Mouse (Mus musculus) thymus, postnatal 0 days (tissue): ENCODE measurements around the gene Btnl4. TPM values are rescaled to one million over a fixed set of nuclear protein-coding genes. Genes with fewer than 3 reads are reported as not detected.

Experiments
- DNase-seq: peaks from one replicate; pipeline ENCODE4 v3.0.0-alpha.2; 2015; ENCODE audit warnings: low spot score
- polyA plus RNA-seq: library from polyadenylated mRNA; unstranded; fragments of >200 nt; fragmentation: Nextera tagmentation; extraction: Ambion mirVana; gene quantifications from 2 replicates; pipeline ENCODE4 v1.2.1, GENCODE M21; 2015

The Btnl4 gene
- polyA plus RNA-seq, 1 experiment from 2014 or later: 0.09 TPM

DNA sequence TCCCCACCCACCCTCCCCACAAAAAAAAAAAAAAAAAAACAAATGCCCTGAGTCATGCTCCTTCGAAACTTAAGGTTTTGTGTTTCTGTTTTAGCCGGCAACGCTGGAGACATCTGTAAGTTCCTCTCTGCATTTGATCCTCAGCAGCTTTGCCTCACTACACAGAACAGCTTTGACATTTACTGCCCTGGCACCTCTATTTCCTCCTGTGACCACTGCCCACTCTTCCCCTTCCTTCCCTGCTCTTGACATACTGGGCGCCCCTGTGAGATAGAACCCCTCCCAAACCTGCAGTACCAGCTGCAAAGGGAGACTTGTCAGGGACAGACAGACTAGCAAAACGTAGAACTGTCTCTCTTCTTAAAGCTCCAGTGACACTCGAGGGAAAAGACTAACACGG lies 39.5 kb downstream of the Btnl4 start:
- no peak for DNase-seq

DNA sequence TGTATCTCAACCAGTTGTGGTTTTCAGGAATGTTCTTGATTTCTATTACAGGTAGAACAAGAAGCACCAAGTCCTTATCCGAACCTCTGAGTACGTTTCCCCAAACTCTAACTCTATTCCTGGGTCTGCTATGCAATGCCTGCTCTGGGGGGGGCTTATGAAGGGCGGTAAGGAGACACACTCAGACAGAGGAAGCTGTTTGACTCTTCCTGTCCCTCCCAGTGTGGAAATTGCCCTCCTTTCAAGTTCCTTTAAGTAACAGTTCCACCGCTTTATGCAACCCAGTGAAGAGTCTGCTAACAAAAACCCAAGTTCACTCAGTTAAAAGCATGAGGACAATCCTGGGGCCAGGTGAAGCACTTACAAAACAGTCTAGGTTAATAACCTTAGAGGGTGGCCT lies 40.0 kb downstream of the Btnl4 start:
- DNase-seq: no peak

DNA sequence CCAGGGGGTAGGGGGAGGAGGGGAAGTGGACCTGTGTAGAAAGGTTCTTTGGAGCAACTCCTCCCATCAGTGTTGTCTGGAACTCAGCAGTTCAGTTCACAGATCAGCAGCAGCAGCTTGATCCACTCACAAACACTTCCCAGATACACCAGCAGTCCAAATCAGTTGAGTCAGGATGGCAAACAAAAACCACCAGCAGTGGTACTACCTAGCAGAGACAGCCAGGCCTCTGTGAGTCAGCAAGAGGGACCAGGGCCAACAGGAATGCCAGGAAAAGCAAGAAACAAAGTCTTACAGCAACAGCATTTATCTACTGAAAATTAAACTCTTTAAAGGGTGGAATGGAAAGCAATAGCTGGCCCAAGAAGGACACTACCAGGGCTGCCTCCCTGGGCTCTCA lies 49.5 kb downstream of the Btnl4 start:
- DNase-seq: no peak

DNA sequence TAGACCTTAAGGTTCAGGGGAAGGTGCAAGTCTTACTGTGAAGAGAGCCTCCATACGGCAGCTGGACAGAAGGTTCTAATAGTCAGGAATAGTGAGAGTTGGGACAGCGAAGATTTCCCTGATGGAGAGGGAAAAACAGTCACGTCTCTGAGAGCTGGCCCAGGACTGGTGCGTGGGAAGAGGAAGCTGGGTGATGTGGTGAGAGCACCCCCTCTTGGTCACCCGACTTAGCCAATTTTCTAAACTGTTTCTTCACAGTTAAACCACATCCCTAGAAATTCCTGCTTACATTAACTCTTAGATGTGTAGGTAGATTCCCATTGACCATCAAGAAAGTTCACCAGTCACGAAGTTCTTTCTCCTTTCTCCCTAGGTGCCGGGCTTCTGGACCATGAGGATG lies 57.1 kb downstream of the Btnl4 start:
- DNase-seq: no peak

Other genes starting within 250 kb of the Btnl4 start
- 2.6 and 2.8 TPM in 2 replicates for gene H2-Ob, start 238.4 kb downstream of the Btnl4 start, polyA plus RNA-seq
- gene H2-Ab1, start 219.6 kb downstream of the Btnl4 start, polyA plus RNA-seq: 1,510 and 1,544 TPM in 2 replicates
- 991 and 995 TPM in 2 replicates for gene H2-Aa, start 189.5 kb downstream of the Btnl4 start, polyA plus RNA-seq
- gene H2-Eb1, start 171.5 kb downstream of the Btnl4 start, polyA plus RNA-seq: 574 and 589 TPM in 2 replicates
- gene H2-Eb2, start 151.7 kb downstream of the Btnl4 start, polyA plus RNA-seq: 2.3 and 3.1 TPM in 2 replicates
- 0.22 and 0.27 TPM in 2 replicates for gene Btnl2, start 122.5 kb downstream of the Btnl4 start, polyA plus RNA-seq
- gene Btnl1, start 100.2 kb downstream of the Btnl4 start, polyA plus RNA-seq: 0.27 and 0.29 TPM in 2 replicates
- 0.71 and 0.94 TPM in 2 replicates for gene BC051142, start 78.5 kb downstream of the Btnl4 start, polyA plus RNA-seq
- gene Btnl6, start 40.0 kb upstream of the Btnl4 start, polyA plus RNA-seq: 0.12 and 0.20 TPM in 2 replicates
- gene Notch4, start 87.0 kb upstream of the Btnl4 start, polyA plus RNA-seq: 1.4 and 2.0 TPM in 2 replicates
- gene Gpsm3, start 112.5 kb upstream of the Btnl4 start, polyA plus RNA-seq: 228 and 241 TPM in 2 replicates
- 10.4 and 13.3 TPM in 2 replicates for gene Pbx2, start 113.9 kb upstream of the Btnl4 start, polyA plus RNA-seq
- 2.5 and 4.0 TPM in 2 replicates for gene Ager, start 120.5 kb upstream of the Btnl4 start, polyA plus RNA-seq
- 135 and 144 TPM in 2 replicates for gene Rnf5, start 126.4 kb upstream of the Btnl4 start, polyA plus RNA-seq
- 37.5 and 44.9 TPM in 2 replicates for gene Agpat1, start 126.9 kb upstream of the Btnl4 start, polyA plus RNA-seq
- 3.1 and 3.3 TPM in 2 replicates for gene Egfl8, start 138.7 kb upstream of the Btnl4 start, polyA plus RNA-seq
- gene Ppt2, start 151.2 kb upstream of the Btnl4 start, polyA plus RNA-seq: 38.4 and 45.5 TPM in 2 replicates
- gene Prrt1, start 152.2 kb upstream of the Btnl4 start, polyA plus RNA-seq: 37.4 and 39.4 TPM in 2 replicates
- 12.5 TPM in 2 replicates for gene Fkbpl, start 167.4 kb upstream of the Btnl4 start, polyA plus RNA-seq
- 56.6 and 60.8 TPM in 2 replicates for gene Atf6b, start 169.8 kb upstream of the Btnl4 start, polyA plus RNA-seq
- gene Tnxb, start 193.2 kb upstream of the Btnl4 start, polyA plus RNA-seq: 0.54 and 0.59 TPM in 2 replicates